Mouse (Mus musculus): ENCODE data around the gene Pakap.

Pakap gene

GRCm38 (mm10) chr4:57837089-57837488 is 269.1 kb downstream of the Pakap start:
- DNase-seq (ENCODE audit: inconsistent ontology term) = no peak

- DNase-seq (ENCODE audit: inconsistent ontology term) = peak; percentile 60
These were observed 271.4 kb downstream of the Pakap start for GRCm38 (mm10) chr4:57839343-57839742.

DNA sequence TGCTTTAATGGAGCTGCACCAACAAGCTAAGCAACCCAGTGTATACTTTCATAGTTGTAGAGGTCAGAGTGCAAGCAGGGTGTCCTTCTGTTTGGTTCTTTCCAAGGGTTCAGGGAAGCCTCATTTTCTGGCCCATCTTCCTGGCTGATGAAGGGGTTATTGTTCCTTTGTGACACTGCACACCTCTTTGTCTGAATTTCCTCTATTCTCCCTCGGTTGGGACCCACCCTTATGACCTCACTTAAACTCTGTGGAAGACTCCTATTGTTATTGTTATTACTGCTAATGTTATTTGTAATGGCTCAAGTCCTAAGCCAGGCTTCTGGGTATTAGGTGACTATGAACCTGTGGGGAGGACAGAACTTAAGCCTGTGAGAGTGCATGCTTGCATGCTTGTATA is 273.9 kb downstream of the Pakap start:
- no peak for DNase-seq (ENCODE audit: inconsistent ontology term)

- DNase-seq (ENCODE audit: inconsistent ontology term) = peak; percentile 66
These were observed 274.7 kb downstream of the Pakap start for GRCm38 (mm10) chr4:57842472-57843305.

DNA sequence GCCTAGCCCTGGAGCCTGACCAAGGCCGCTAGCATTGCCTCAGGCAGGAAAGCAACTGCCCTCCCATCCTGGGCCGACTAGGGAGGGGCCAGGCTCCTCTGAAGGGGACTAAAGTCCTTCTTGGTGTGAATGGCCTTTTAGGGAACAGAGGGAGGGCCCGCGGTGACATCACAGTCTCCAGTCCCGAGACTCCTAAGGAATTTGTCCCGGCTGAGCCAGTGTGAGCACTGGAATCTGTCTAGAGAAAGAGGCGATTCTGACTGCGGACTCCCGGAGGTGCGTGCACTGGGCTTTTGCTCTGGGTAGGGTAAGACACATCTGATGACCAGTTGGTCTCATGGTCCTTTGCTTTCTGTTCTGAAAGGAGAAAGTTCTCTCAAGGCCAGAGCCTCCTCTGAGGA is 277.1 kb downstream of the Pakap start:
- peak; percentile 97 for DNase-seq (ENCODE audit: inconsistent ontology term)

- DNase-seq (ENCODE audit: inconsistent ontology term) = peak; percentile 65
These were observed 277.7 kb downstream of the Pakap start for GRCm38 (mm10) chr4:57845541-57846210.

DNA sequence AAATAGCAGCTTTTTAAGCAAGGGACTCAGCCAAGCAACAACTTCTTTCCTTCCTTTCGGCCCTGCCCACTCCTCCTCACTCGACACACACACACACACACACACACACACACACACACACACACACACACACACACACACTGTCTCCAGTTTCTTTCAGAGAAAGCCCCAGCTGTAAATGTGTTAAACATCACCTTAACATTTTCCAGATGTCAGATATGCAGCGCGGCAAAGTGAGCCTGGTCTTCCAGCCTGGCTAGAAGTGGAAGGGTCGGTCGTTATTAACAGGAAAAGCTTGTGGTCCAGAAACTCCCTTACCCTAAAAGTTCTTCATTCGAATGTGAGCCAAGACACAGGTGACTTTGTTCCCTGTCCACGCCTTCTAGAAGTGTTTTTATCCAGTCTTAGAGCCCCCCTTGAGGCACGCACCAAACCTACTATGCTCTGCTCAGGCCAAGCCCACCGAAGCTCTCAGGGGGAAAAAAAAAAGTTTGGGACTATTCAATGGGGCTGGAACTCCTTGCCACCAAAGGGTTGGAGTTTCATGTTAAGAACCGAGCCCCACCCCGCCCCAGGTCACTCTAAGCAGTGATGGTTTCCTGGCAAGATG is 278.5 kb downstream of the Pakap start:
- DNase-seq (ENCODE audit: inconsistent ontology term) = no peak

GRCm38 (mm10) chr4:57846991-57847422 is 279.0 kb downstream of the Pakap start:
- DNase-seq (ENCODE audit: inconsistent ontology term) = peak; percentile 58

GRCm38 (mm10) chr4:57847676-57848075 is 279.7 kb downstream of the Pakap start:
- DNase-seq (ENCODE audit: inconsistent ontology term) = no peak

- DNase-seq (ENCODE audit: inconsistent ontology term) = no peak
These were observed 281.5 kb downstream of the Pakap start for GRCm38 (mm10) chr4:57849465-57849864.

GRCm38 (mm10) chr4:57851731-57852130 is 283.8 kb downstream of the Pakap start:
- no peak for DNase-seq (ENCODE audit: inconsistent ontology term)

GRCm38 (mm10) chr4:57852461-57853040 is 284.6 kb downstream of the Pakap start:
- DNase-seq (ENCODE audit: inconsistent ontology term) = no peak

GRCm38 (mm10) chr4:57854181-57854580 is 286.2 kb downstream of the Pakap start:
- no peak for DNase-seq (ENCODE audit: inconsistent ontology term)

DNA sequence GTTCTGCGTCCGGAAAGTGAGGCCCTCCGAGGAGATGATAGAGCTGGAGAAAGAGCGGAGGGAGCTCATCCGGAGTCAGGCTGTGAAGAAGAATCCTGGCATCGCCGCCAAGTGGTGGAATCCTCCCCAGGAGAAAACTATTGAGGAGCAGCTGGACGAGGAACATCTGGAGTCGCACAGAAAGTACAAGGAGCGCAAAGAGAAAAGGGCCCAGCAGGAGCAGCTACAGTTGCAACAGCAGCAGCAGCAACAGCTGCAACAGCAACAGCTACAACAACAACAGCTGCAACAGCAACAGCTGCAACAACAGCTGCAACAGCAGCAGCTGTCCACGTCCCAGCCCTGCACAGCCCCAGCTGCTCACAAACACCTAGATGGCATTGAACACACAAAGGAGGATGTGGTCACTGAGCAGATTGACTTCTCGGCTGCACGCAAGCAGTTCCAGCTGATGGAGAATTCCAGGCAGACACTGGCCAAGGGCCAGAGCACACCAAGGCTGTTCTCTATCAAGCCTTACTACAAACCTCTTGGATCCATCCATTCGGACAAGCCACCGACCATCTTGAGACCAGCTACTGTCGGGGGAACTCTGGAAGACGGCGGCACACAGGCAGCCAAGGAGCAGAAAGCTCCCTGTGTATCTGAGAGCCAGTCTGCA is 287.4 kb downstream of the Pakap start:
- no peak for DNase-seq (ENCODE audit: inconsistent ontology term)

GRCm38 (mm10) chr4:57856673-57857072 is 288.7 kb downstream of the Pakap start:
- no peak for DNase-seq (ENCODE audit: inconsistent ontology term)

- no peak for DNase-seq (ENCODE audit: inconsistent ontology term)
These were observed 292.2 kb downstream of the Pakap start for GRCm38 (mm10) chr4:57860204-57860611.

GRCm38 (mm10) chr4:57861166-57861565 is 293.2 kb downstream of the Pakap start:
- DNase-seq (ENCODE audit: inconsistent ontology term) = no peak

DNA sequence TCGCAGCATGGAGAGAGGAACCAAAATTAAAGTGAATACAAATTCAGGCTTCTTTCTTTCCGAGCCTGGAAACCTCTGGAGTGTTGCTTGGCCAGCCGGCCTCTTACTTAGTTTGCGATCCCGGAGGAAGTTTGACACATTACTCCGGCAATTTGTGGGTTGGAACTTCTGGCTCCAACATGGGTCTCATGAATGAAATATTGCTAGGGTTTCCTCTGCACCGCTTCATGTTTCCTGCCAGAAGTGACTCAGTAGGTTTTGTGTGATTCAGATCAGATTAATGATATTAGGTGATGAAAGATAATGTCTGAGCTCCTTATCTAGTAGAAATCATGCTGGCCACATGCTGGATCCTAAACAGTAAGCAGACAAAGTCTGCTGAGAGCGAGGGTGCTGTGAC is 293.9 kb downstream of the Pakap start:
- no peak for DNase-seq (ENCODE audit: inconsistent ontology term)

GRCm38 (mm10) chr4:57862269-57862986 is 294.4 kb downstream of the Pakap start:
- DNase-seq (ENCODE audit: inconsistent ontology term) = no peak

DNA sequence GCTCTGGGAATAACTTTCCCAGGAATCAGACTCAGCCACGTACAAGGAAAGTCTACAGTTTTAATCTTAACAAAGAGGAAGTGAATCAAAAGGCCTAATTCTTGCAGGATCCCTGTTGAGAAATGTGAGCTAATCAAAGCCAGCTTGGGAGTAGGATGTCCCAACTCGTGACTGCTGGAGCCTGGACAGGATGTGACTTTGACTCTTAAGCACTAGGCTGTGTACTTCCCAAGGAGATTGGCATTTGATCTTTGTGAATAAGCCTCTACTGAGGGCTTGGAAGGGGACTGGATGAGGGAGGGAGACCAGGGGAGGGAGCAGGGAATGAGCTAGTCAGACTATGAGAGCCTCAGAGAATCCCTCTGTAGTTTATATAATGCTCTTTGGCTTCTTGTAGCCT is 298.1 kb downstream of the Pakap start:
- DNase-seq (ENCODE audit: inconsistent ontology term) = peak; percentile 58

DNA sequence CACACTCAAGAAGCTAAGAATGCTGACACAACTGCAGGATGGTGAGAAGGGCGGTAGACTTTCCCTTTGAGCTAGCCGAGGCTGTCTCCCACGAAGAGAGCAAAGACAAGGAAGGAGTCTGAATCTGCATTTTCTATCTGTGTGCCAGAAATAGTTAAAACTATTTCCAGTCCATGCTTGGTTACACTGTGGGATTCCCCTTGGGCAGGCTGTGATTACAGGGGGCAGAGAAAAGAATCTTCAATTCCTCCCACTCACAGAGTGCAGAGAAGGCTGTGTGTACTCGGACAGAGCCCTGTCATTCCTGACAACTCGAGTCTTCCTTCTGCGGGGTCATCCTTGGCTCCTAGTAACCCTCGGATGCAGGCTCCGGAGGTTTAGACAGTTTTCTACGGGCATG is 299.0 kb downstream of the Pakap start:
- no peak for DNase-seq (ENCODE audit: inconsistent ontology term)
